Mouse (Mus musculus): ENCODE data around the gene Vps13c.

The Vps13c gene

DNA sequence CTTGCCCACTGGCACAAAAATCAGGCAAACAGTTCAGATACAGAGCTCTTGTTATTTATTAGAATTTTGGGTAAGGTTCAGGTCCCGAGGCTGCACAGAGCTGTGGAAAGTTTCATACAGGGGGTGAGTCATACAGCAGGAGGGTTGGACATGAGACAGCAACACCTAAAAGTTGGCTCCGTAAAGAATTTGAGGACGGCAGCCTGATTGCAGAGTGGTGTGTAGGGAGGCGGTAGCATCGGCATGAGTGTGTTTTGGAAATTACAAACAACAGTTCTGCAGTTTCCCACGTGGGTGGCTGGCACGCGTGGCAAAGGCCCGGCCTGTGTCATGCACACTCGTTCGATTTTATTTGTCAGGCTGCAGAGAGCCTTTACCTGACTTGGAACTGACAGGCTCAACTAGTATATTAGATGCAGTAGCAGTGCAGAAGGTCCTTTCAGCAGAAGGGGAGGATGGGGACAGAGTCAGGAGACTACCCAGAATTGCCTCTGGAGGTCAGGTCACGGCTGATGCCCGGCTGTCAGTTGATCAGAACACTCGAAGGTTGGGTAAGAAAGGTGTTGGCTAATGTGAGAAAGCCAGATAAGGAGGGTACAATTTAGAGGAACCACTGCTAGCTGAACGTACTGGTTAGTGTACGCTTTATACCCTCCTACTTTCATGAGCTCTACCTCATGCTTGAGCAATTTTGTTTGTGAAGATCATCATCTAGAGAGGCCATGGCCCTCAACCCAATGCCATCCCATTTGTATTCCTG is 29.7 kb downstream of the Vps13c start:
- in situ Hi-C loops (cut with MboI; ENCODE audit: unreplicated experiment in 2 of 2) = no loop called here

DNA sequence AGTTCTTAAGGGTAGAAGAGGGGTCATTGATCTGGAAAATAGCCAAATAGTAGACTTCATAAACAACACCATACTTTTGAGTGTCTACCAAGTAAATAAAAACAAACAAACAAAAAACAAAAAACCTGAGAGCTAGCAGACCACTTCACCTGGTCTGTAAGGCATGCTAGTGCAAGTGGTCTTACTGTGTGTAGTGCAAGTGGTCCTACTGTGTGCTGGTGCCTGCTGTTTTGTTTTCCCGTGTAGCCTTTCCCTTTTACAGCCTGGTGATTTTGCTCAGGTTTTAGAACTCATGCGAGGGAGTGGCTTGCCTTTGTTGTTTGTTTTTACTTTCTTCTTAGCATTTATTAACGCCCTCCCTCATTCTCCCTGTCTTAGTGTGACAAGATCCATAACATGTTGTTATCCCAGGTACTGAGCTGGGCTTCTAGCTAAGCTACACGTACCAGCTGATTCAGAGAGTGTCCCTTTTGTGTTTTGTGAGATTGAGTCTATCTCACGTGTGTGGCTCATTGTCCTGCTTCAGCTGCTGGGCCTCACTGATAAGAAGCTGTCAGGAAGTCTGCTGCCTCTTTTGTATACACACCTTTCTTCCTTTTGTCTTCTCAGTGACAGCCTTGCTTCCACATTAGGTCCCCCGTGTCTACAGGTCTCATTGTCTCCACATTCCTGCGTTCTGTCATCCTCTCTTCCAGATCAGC is 34.5 kb downstream of the Vps13c start:
- in situ Hi-C loops (cut with MboI; ENCODE audit: unreplicated experiment in 2 of 2) = no loop called here

DNA sequence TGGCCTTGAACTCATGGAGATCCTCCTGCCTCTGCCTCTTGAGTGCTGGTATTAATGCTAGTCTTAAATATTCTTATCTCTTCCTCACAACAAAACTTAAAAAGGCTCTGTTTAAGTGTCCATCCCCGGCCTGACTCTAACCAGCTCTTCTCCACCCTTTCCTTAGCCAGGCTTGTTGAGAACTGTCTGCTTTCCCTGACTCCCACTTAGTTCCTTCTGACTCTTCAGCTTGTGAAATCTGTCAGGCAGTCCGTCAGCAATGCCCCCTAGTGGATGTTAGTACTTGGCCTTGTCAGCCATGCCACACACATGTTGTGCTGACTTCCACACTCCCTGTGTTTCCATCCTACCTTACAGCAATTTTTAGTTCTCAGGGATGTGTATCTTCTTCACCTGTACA is 35.1 kb downstream of the Vps13c start:
- in situ Hi-C loops (cut with MboI; ENCODE audit: unreplicated experiment in 2 of 2) = no loop called here

DNA sequence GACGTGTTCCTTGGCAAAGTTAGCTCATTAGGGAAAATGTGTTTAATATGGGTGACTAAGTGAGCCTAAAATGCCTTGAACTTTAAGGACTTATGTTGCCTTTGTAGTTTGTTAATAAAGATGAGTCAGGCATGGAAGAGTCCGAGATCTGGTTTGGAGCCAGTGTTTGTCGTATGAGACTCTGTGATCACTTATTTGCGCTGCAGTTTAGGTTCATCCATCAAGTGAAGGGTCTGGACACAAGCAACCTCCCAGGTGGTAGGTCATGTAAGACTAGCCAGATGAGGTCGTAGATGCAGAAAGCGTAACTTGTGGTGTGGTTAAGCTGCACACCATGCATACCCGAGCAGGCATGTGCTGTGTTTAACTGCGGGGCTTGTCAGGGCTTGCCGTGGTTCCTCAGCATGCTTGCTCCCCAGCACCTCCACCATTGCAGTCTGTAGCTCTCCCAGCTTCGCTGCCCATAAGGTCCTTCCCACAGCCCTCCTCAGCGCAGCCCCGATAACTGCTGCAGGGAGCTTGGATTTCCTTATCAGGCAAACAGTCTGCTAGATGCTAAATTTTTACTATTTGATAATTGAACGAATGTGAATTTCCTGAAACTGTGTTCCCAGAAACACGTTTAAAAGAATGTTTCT is 37.0 kb downstream of the Vps13c start:
- in situ Hi-C loops (cut with MboI; ENCODE audit: unreplicated experiment in 2 of 2) = no loop called here

DNA sequence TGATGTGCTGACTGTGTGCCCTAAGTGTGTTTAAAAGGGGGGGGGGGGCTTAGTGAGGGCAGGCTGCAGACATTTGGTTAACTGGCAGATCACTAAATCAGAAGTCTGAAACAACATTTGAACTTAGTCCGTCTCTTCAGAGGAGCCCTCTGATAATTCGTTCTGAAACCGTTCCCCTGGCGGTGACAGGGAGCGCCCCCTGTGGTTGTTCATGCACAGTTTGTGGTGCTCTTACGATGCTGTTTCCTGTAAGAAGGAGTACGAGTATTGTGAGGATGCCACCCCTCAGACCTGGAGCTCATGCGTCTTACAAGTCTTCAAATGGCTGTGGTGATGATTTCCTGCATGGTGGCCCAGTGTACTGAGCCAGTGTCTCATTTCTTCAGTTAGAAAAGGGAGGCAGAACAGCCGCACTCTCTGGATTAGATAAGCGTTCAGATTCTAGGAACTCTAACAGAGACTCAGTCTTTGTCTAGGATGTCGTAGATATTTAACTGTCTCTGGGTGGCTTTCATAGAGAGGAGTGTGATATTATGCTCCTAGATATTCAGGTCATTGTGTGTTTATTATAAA is 38.1 kb downstream of the Vps13c start:
- in situ Hi-C loops (cut with MboI; ENCODE audit: unreplicated experiment in 2 of 2) = no loop called here

DNA sequence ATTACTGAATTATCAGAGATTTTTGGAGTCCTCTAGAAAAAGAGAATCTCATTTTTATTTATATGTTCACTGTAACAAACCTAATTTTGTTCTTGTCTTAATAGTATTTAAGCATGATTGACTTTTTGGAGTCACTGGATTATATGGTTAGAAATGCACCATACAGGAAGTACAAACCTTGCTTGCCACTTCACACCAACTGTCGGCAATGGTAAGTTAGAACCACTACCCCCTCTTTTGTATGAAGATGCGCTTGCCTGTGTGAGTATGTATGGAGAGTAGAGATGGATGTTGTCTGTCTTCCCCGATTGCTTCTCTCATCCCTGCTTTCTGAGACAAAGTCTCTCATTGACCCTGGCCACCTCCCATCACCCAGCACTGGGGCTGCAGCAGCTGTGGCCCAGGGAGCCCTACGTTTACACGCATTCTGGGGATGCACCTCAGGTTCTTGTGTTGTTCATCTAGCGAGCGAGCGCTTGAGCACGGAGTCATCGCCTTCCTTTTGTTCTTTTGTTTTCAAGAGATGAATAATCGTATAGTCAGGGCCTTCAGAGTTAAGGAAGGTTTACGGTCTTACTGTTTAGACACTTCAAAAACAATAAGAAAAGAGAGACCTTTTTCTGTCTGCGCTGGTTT is 43.3 kb downstream of the Vps13c start:
- in situ Hi-C loops (cut with MboI; ENCODE audit: unreplicated experiment in 2 of 2) = no loop called here

DNA sequence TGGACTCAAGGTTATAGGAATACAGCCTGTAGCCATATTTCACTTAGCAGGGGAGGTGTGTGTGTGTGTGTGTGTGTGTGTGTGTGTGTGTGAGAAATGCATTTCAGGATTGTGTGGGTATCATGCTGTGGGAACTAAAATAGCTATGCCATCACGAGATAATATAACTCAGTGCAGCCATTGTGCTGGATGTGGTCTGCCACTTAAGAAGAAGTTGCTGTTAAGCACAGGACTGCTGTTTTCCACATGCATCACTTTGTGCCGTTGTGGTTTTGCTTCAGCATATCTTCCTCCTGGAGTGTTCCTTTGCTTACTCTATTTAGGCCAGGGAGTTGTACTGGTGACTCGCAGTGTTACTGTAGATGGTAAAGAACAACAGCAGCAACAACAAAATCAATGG is 43.9 kb downstream of the Vps13c start:
- in situ Hi-C loops (cut with MboI; ENCODE audit: unreplicated experiment in 2 of 2) = no loop called here

DNA sequence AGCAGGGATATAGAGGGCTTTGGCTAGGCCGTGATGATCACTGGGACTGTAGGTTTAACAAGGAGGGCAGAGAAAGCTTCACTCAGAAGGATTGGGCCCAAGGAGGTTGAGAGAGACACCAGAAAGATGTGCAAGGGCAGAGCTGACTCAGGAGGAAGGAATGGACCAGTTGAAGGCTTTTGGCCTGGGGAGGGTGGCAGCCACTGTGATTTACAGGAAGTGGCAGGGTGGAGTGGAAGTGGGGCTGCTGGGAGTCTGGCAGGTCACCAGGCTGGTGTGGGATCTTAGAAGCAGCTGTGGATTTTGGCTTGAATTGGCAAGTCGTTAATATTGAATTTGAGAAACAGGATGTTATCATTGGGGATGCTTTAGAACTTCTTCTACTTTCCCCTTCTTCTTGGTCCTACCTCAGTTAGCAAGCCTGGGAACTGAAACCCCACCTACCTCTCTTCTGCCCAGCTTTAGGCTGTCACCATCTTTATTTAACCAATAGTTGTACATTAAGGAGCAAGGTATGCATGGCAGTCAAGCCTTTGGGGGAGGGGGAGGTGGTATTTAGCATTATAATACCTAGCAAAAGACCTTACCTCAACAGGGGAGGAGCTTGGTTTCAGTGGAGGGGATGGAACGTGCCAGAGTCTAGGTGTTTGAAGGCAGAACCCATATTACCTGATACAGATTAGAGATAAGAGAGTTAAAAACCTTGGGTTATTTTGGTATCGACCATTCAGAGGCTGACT is 47.0 kb downstream of the Vps13c start:
- in situ Hi-C loops (cut with MboI; ENCODE audit: unreplicated experiment in 2 of 2) = no loop called here

DNA sequence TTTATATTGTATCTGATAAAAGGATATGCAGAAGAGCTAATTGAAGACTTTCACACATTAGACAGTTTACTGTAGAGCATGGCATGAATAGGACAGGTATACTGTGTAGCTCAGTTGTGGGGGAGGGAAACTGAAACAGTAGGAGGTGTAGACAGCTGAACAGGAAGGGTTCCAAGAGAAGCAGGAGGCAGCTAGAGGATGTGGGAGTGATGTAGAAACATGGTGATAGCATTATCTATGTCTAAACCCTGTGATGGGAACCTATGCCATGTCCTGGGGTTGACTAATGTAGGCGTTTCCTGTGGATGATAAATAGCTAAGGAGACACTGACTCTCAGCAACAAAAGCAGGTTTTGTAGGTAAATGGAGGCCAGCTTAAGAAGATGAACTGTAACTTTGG is 53.3 kb downstream of the Vps13c start:
- in situ Hi-C loops (cut with MboI; ENCODE audit: unreplicated experiment in 2 of 2) = no loop called here

DNA sequence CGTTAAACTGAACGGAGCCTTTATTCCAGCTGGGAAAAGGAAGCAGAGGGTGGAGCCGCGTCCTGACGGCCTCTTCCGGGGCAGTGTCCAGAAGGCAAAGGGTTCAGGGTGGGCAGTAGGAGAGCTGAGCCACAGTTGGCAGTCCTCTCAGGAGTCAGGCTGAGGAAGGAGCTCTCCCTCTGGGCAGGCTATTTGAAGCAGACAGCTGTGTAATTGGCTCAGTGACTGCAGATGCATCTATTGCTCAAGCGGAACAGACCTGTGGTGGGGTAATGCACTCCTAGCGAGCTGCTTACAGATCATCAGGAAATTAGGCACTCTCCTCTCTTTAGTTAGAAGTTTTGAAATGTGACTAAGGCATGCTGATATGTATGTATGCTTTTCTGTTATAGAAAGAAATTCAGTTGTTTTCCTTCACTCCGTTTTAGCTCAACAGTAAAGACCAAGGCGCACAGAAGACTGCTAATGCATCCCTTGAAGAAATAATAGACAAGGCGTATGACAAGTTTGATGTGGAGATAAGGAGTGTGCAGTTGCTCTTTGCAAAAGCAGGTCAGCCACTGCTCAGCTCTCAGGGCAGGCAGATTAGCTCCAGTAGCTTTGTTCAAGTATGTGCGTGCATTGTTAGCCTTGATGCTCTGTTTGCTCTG is 56.6 kb downstream of the Vps13c start:
- in situ Hi-C loops (cut with MboI; ENCODE audit: unreplicated experiment in 2 of 2) = no loop called here

DNA sequence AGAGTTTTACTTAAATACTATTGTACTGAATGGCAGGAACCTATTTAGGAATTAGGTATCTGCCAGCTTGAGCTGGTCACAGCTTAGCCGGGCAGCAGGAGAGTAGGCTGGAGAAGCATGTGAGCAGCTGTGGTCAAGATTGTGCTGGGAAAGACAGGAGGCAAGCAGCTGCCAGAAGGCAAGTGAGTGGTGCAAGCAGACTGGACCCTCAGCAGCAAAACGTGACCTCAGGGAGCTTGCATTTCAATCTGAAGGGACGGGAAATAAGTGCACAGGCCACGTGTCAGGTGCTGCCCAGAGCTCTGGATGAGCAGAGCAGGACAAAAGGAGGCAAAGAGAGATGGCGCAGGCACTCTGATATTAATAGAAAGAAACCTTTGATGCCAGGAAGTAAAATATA is 60.2 kb downstream of the Vps13c start:
- in situ Hi-C loops (cut with MboI; ENCODE audit: unreplicated experiment in 2 of 2) = no loop called here

DNA sequence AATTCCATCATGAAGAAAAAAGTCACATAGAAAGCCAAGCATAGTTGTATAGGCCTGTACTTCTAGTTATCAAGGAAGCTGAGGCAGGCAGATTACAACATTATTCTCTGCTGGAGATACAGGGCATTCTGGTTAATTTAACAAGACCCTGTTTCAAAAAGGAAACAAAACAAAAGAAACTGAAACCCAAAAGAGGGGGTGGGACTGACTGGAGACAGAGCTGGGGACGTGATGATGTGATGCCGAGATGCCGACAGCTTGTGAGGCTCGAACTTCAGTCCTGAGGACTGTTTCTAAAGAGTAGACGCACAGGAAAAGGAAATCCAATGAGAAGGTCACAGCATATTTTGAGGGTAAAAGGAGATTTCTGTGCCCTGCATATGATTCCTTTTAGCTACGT is 64.2 kb downstream of the Vps13c start:
- in situ Hi-C loops (cut with MboI; ENCODE audit: unreplicated experiment in 2 of 2) = no loop called here

DNA sequence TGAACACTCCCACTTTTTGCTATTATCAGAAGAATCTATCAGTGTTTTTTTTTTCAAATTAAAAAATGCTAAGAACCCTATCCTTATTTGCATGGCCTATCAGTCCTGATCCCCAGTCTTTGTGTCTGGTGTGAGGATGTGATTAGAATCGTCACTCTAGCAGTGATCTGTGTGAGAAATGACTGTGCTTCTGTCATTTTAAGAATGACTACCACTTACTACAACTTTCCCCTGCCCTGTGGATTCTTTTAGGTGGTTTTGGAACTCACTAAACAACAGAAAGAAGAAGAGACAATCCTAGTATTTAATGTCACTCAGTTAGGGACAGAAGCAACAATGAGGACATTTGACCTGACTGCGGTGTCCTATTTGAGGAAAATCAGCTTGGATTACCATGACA is 65.3 kb downstream of the Vps13c start:
- in situ Hi-C loops (cut with MboI; ENCODE audit: unreplicated experiment in 2 of 2) = no loop called here

DNA sequence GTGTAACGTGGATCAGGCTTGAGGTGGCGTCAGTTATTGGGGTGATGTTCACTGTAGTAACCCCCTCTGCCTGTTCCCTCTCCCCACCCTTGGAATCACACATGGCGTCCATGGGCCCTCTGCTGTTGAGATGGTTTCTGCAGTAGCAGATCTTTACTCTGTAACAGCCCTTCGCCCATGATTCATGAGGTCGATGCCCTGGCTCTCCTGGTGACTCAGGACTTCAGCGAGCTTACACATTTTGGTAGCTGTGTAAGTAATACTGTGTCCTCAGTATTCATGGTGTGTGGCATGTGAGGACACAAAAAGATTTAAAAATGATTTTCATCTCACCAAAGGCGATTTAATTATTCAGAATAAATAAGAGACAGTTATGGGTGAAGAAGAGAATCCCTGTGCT is 74.5 kb downstream of the Vps13c start:
- in situ Hi-C loops (cut with MboI; ENCODE audit: unreplicated experiment in 2 of 2) = no loop called here

DNA sequence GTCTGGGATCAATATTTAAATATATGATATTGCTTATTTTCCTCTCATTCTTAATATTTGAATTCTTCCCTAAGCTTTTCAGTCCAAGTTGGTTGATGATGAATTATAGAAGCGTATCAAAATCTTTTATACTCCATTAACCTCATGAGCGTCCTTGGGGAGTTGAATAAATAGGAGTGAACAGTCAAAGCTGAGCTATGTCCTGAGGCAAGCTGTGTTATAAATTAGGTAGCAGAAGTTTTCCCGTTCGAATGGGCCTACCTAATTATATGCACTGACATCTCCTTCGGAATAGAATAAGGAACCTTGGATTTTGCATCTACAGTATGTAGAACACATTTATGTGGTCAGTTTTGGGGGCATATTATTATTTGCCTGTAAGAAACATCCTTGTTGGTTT is 82.2 kb downstream of the Vps13c start:
- in situ Hi-C loops (cut with MboI; ENCODE audit: unreplicated experiment in 2 of 2) = no loop called here

DNA sequence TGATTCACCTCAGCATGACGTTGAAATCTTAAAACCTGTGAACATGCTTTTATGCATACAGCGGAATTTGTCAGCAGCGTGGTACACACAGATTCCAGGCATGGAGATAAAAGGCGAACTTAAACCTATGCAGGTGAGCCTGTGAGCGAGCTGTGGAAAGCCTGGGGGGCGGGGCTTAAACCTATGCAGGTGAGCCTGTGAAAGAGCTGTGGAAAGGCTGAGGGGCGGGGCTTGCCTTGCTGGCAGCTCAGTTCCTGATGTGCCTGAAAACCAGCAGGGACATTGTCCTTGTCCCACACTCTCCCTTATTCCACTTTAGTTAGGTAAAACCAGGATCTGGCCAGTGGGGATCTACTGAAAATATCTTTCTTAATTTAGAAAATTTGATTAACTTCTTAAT is 90.4 kb downstream of the Vps13c start:
- in situ Hi-C loops (cut with MboI; ENCODE audit: unreplicated experiment in 2 of 2) = no loop called here

DNA sequence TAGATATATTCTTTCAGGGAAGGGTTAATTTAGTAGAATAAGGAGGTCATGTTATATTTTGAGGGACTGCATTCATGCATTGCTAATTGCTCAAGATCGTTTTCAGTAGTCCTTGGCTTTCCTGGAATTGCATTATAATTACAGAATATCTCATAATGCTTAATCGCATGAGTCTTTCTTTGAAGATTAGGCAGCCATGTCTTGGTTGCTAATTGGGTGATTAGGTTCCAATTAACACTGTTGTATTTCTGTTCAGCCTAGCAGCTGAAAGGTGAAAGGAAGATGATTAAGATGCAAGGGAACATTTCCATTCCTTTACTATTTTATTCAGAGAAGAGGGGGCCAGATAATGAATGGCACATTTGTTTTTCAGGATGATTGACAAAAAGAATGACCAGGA is 97.1 kb downstream of the Vps13c start:
- in situ Hi-C loops (cut with MboI; ENCODE audit: unreplicated experiment in 2 of 2) = no loop called here

DNA sequence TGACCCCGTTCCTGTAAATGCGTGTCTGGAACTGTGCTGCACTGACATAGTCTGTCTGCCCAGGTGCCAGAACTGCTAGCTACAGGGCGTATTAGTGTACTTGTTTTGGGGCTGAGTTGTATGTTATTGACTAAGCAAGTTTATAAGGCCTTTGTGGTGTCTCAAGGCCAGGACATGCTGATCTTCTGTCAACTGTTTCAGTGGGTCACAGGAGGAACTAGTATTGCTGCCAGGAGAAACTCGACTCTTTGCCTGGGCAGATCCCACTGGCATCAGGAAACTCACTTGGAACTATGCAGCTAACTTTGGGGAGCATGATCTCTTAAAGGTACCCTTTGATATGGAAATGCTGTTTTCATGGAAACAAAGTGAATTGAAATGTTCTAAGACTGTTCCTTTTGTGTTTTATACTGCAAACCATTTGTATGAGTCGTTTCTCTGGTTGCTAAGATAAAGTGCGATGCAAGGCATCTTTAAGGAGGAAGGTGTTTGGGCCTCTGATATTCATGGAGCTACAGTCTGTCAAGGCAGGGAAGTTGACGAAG is 115.3 kb downstream of the Vps13c start:
- in situ Hi-C loops (cut with MboI; ENCODE audit: unreplicated experiment in 2 of 2) = loop anchor here in 1 of 2 experiments (25.0 kb wide), 1 partner anchor 893 kb away; no protein-coding TSS in a partner anchor

DNA sequence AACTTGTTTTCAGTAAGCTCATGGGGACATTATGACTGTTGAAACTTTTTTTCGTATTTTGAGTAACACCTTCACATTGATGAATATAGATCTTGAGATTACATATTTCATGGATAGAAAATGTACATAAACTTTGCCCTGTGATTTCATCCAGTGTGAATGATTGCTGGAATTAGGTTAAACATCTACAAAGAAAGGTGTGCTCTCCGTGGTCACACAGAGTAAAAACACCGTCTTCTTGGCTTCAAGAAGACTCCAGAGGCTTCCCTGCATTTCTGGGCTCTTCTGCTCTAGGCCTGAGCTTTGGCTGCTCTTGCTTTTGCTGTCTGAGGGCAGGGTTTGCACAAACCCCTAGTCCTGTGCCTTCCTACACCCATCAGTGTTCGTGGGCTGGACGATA is 121.8 kb downstream of the Vps13c start:
- in situ Hi-C loops (cut with MboI; ENCODE audit: unreplicated experiment in 2 of 2) = loop anchor here in 1 of 2 experiments (25.0 kb wide), 1 partner anchor 900 kb away; no protein-coding TSS in a partner anchor
